Mouse (Mus musculus) CD4-positive helper T cell, adult 2 months (primary cell): ENCODE measurements at regions not wholly inside any gene's neighbourhood (a gene's known extent, or its start where the extent isn't known, plus 50 kb on each side); places are given as distances from the start of the nearest gene placed in this dataset.
A peak's percentile ranks its signal among the peaks of the same experiment; 100 is the strongest.

Experiments
- DNase-seq: peaks from one replicate; pipeline ENCODE4 v3.0.0-alpha.2; 2012; ENCODE audit warnings: low read depth, missing footprints, low spot score

DNA sequence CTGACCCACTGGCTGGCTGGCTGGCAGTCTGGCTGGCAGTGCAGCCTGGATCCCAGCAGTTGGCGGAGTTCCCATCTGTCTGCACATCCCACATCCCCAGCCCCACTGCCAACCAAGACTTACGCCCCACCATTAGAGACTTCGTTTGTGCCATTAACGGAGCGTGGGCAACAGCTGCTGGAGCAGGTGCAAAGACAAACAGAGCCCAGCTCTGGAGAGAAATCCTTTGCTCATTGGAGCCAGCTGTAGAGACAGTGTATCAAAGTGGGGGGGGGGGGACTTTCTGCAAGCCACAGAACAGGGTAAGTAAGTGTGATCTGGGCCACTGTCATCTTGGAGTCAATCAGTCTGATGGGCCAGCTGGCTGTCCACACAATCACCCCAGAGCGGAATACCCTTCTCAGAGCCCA lies 52.3 kb downstream of the Rplp1 start:
- no peak for DNase-seq

DNA sequence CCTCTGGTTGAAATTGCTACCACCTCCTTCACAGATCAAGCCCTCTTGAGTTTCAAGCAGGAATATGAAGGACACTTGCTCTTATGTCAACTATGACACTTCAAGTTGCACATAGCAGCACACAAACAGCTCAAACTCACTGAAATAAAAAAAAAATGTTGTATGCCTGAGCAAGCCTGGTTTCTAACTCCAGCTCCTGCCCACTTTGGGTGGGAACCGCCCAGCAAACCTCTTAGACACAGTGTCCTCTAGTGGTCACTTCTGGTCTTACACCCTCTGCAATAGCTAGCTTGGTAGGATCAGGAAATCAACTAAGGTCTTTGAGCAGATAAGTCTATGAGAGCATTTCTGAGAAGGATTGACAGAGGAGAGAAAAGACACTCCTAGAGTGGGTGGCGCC lies 54.2 kb downstream of the Rplp1 start:
- DNase-seq = peak; percentile 83

DNA sequence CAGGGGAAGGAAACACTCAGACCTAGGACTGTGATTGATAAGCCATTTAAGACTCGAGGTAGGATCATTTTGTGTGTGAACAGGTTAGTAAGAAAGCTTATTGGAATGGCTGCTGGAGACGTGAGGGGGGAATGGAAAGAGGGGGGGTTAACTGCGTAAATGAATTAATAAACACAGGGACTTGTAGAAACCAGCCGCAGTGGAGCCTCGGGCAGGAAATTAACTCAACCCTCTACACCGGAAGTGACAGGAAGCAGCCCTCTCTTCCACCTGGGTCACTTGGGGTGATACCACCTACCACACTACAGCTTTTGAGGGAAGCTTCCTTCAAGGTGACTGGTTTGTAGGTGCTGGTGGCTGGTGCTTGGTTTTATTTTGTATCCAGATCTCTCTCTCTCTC lies 54.9 kb downstream of the Rplp1 start:
- peak; percentile 77 for DNase-seq

DNA sequence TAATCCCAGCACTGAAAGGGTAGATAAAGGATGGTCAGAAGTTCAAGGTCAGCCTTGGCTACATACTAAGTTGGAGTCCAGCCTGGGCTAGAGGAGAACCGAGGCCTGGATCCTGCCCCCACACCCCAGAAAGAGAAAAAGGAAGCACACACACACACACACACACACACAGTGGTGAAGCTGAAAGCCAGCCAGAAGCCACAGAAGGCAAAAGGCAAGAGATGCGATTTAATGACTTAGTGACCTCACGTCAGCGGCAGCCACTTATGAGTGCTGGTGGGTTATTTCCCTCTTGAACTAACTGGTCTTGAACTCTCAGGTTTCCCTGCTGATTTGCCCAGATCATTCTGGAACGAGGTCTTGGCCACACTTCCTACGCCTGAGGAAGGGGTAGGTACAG lies 56.5 kb downstream of the Rplp1 start:
- DNase-seq = no peak

DNA sequence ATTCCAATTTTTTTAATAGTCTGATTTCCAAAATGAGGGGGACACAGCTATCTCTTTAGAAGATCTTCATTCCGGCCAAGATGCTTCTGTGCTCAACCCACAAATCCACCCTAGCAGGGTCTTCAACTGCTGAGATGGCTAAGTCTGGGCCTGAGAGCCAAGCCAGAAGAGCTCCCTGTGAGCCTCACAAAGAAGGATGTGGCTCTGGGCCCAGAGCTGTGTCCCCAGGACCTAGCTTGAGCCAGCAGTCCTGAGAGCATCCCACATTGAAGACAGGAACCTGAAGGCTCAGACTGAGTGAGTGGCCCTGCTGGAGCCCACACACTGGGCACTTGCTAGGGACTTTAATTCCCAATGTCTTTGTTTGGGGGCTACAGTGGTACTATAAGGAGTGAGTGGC lies 57.7 kb downstream of the Rplp1 start:
- DNase-seq = no peak

DNA sequence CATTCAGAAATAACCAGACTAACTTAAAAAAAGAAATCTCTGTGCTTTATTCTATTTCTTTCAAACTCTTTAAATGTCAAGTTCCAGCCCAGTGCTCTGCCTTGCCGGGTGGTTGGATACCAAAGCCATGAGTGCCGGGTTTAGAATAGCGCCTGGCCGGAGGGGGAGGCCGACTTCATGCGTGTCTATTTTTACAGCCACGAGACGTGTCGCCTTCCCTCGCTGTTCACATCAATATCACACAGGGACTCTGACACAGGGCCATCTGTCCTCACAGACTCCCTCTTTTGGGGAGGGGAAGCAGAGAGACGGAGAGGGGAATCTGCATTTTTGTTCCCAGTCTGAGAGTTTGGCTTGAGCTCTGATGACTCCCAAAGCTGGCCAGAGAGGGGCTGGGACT lies 58.7 kb downstream of the Rplp1 start:
- no peak for DNase-seq

DNA sequence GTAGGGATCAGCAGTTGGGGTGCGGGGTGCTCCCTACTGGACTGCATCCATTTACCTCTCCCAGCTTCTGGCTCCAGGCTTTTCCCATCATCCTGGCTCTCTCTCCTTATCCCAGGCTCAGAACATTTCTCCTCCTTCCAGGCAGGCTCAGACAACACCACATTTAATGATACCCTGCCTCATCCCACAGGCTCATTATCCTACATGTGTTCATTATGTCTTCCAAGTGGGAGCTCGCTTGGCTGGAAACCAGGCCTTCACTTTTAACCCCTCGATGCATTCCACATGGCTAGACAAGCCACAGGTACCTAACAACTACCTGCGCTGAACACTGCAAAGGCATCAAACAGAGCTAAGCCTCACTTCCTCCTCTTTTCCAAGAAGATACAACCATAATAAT lies 60.5 kb downstream of the Rplp1 start:
- no peak for DNase-seq

DNA sequence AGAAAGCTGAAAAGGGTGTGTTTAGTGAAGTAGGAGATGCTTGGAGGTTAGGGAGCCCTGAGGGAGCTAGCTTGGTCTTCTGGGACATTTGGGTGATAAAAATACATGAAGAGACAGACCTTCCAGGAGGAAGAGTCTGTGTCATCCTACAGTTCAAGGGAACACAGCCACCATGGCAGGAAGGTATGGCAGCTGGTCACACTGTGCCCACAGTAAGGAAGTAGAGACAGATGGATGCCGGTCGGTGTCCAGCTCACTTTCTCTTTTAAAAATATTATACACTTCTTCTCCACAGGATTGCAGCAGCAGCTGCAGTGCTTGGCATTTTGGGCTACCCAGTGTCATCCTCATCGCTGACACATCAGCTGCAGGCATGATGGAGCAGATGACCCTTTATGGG lies 63.0 kb downstream of the Rplp1 start:
- no peak for DNase-seq

DNA sequence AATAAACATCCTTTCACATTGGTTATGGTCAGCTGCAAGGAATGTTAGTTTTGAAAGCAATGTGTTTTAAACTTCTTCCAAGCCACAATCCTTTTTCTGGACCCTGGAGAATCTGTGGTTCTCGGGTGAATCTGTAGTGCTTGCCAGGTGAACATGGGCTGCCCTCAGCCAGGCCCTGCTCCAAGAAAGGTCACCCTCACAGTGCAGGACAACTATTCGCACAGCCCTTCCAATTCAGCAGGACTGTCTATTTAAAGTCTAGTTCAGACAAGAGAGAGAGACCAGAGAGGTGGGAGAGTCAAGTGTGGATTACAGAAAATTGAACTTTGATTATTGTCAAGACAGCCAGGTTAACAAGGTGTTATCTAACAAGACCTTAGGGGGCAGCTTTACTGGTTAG lies 65.9 kb downstream of the Rplp1 start:
- DNase-seq = no peak

DNA sequence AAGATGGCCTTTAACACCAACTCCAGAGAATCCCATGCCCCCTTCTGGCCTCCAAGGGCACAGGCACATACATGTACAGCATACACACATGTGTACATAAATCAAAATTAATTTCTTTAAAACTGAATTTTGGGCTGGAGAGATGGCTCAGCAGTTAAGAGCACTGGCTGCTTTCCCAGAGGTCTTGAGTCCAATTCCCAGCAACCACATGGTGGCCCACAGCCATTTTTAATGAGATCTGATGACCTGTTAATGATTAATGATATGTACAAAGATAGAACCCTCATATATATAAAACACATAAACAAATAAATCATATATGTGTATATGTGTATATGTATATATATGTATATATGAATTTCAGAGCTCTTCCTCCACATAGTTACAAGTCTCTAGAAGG lies 66.8 kb downstream of the Rplp1 start:
- no peak for DNase-seq

DNA sequence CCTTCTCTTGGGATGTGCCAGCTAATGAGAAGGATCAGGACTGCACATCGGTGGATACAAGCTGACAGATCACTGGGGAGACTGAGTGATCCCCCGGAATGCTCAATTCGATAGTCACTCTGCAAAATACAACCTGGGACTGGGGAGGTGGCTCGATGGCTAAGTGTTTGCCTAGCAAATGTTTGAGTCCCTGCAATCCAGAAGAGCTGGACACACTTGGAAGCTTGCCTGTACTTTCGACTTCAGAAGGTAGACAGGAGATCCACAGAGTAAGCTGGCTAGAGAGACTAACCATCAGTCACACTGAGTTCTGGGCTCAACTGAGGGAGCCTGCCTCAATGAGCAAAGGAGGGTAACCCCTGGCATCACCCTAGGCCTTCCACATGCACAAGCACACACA lies 69.7 kb downstream of the Rplp1 start:
- no peak for DNase-seq

DNA sequence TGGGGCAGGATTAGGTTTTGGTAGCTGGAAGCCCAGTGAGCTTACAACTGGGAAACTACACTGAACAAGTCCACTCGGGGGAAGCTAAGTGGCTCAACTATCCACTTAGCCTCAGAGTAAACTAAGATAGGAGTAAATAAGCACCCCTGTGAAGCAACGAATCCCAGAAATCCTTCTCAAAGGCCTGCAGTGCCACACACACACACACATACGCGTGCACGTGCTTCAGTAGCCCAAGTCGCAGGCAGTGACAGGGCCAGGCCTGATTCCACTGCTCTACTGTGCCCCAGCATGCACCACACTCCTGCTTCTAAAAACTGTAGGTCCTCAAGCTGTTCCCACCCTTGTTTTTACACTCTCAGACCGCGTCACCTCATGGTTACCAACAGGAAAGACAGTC lies 70.2 kb downstream of the Rplp1 start:
- no peak for DNase-seq

DNA sequence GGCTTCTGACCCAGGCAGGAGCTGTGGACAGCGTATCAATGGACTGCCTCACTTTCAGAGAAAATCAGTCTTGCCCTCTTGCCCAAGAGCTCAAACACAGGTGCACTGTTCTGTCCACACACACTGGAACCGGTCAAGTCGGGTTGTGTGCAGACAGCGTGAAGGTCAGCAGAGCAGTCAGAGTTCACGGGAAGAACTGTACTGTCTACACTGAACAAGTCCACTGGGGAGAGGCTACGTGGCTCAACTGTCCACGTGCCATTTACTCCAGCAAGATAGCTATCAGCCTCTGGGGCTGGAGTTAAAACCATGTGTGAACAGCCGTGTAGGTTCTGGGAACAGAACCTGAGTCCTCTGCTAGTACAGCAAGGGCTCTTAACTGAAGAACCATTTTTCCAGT lies 70.8 kb downstream of the Rplp1 start:
- no peak for DNase-seq

DNA sequence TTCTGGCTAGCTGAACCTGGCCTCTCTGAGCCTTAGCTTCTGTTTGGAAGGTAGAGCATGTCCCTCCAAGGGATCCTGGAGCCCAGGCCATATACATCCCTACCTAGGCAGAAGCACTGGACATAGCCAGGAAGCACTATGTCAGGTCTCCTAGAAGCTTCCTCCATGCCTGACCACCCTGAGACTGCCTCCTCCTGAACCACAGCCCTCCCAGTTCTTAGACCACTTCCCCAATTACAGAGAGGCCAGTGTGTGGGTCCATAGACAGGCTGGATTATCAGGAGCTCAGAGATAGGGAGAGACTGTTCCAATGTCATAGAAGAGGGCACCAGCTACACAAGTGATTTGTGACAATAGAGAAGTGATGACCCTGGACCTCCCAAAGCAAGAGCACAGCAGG lies 72.0 kb downstream of the Rplp1 start:
- DNase-seq = no peak

DNA sequence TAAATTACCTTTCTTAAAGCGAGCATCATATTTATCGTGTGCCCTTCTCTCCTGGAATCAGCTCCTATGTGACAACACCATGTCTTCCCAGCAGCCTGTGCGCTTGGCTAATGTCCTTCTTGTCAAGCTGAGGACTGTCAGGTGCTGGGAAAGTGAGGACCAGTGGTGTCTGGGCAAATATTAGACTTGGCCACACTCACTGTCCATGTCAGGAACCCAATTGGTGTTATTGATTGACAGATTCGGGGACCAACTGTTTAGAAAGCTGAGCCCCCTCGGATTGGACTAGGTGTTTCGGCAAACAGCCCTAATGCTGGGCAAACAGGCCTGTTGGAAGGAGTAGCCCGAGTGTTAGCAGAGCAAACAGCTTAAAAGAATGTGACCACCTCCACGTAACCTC lies 73.1 kb downstream of the Rplp1 start:
- no peak for DNase-seq

DNA sequence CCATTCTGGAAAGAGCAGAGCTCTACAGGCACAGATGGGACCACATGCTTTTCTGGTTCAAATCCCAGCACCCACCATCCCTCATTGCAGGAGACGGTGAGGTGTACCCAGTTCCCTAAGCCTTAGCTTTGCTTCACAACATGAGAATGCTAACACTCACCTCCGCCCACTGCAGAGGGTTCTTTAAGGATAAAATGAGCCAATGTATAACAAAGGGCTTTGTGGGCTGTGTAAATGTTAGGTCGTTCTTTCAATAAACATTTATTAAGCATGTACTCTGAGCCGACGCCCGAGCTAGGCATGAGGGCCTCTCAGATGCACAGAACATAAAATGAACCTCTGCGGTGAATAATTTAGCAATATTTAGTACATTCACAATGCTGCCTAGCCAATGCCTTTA lies 74.0 kb downstream of the Rplp1 start:
- no peak for DNase-seq

DNA sequence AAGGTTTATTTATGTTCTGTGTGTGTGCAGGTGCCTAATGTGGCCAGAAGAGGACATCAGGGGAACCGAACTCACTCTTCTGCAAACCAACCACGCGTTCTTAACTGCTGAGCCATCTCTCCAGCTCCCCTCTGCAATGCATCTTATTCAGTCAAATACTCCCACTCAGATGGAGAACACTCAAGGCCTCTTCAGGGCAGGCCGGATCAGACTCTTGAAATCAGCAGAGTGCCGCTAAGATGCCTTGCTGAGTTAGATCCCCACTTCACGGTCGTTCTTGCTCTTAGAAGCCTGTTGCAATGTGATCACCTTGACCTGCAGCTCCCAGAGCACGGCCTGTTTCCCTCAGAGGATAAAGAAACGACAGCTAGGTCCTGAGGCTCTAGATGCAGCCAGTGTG lies 81.1 kb downstream of the Rplp1 start:
- DNase-seq = no peak

DNA sequence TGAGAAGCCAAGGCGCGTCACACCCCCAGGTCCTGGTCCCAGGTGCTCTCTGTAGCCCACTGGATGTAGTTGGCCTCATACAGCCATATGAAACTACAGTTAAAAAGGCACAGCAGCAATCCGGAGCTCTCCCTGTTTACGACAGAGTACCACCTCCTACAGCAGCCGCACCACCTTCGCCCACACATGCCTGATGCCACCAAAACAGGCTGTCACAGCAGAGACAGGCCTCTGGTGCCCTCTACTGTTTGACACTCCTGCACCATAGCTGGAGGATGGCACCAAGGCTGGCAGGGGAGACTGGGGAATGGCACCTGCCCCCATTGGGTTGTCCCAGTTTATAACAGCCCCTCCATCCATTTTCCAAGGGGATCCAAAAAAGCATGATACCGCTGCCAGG lies 84.1 kb downstream of the Rplp1 start:
- peak; percentile 88 for DNase-seq

DNA sequence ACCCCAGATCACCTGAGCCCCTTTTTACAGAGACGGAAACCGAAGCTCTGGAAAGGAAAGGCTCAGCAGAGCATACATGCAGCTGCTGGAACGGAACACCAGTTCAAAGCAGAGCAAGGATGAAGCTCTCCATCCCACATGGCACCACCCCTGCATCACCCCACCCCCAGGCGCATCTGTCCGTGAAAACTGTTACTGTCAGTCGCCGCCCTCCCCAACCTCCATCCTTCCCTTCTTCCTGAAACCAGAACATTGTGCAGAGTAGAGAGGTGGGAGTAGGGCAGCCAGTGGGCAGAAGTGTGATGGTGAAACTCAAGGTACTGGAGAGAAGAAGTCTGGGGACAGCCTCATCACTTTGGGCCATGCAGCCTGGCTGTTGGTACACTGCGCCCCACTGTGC lies 84.6 kb downstream of the Rplp1 start:
- no peak for DNase-seq

DNA sequence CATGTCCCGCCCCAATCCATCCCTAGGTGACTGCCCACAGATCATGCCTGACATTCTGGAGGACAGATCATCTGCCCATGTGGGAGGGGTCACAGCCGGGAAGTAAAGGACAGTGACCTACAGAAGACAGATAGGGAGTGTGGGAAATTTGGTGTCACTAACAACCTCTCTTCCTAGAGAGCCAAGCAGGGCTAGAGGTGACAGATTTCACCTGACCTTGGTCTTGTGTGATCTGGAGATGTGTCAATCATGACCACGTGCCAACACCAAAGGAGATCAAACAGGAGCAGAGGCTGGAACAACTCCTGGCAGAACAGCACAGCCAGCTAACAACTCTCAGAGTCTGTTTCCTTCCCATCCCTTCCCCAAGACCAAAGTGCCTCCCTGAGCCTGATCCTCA lies 85.0 kb downstream of the Rplp1 start:
- peak; percentile 37 for DNase-seq

DNA sequence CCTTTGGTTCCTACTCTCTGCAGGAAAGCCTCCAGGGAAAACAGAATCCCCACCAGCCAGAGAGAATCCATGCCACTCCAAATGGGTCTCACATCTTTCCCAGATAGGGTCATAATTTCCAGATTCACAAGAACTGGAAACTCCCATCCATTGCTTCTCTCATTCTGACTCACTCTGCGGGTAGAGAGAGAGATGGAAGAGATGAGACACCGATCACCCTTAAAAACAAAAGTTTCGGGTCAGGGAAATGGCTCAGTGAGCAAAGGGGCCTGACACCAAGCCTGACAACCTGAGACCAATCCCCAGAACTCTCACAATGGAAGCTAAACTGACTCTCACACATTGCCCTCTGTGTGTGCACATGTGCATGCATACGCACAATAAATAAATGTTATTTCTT lies 86.6 kb downstream of the Rplp1 start:
- peak; percentile 70 for DNase-seq

DNA sequence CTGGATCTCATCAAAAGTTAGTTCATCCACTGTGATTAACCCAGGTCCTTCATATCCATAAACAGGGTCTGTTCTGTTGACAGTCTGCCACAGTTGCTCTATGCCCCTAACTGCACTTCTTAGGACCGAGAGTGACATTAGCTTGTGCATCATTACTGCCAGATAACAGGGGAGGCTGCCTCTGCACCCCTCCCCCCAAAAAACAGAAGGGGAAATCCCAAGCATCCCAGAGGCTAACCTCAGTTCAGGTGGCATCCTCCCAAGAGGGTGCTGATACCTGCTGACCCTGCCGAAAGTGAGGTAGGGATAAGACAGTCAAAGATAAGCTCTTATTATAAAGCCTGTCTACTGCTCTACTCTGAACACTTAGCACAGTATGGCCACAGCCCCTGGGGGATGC lies 87.3 kb downstream of the Rplp1 start:
- peak; percentile 63 for DNase-seq

DNA sequence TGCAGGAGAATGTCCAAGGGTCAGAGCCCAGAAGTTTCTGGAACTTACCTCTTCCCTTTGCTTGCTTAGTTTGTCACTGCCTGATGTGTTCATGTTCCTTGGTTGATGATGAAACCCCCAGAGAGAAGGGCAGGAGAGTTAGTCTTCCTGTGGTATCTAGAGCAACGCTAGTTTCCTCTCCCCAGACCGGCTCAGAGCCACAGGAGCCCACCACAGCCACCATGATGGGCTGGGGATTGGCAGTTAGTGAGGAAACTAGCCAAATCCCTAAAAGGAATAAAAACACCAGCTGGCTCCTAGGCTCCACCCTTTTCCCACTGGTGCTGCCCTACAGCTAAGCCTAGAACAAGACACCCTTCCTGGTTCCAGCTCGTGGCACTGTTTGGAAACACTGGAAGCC lies 87.9 kb downstream of the Rplp1 start:
- DNase-seq = peak; percentile 16

DNA sequence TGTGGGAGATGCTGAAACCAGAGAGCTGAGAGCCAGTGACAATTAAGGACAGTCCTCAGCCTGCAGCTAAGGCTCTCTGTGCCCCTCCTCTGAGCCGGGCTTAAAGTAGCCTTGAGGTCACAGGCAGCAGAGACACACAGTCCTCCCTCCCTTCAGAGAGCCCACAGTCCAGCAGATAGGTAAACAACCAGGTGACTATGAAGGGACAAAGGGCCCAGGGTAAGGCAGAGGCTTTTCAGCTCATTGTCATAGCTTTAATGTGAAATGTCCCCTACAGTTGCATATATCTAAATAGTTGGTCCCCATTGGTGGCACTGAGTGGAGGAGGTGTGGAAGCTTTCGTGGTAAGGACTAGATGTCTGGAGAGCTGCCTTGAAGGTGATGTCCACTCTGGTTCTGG lies 88.5 kb downstream of the Rplp1 start:
- DNase-seq = no peak

DNA sequence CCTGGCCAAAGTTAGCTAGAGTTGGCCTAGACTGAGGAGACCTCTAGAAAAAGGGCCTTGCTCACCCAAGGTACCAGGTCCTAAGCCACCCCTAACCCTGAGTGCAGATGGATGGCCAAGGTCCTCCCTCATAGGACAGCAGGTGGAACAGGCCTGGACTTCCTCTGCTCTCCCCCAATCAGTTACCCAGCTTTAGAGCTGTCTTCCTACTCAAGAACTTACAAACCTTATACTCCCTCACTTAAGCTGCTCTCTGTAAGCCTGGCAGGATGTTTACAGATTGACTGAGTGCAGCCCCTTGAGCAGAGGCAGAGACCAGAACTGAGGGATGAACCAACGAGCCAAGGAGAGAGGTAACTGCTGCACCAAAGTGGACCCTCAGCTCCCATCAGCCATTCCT lies 94.5 kb downstream of the Rplp1 start:
- DNase-seq = peak; percentile 24
